Mouse (Mus musculus): ENCODE data around the gene Ppp4r1.

DNA sequence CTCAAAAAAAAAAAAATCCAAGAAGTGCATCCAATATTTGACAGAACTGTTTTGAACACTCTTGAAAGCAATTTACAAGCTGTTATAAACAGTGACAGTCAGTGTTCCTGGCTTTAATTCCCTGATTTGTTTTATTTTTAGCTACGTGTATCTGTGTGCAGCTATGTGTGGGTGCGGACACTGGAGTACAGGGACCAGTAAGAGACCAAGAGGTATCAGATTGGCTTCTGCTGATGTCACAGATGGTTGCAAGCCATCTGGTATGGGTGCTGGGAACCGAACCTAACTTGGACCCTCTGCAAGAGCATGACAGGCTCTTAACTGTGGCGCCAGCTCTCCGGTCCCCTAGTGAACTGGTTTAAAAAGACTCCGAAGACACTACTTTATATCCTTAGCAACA lies 29.2 kb upstream of the Ppp4r1 start:
- TF ChIP-seq CTCF (IDR thresholded peaks at IDR 0.05; ENCODE audit: insufficient read depth, low read length) (no peak), POLR2A (IDR thresholded peaks at IDR 0.05; ENCODE audit: borderline replicate concordance, extremely low read depth, low read depth, low read length) (no peak)

Measured in lung, adult 2 months (tissue).